Mouse (Mus musculus): ENCODE data around the gene H2-M10.5. TPM values are rescaled to one million over a fixed set of nuclear protein-coding genes. Genes with fewer than 3 reads are reported as not detected.
"Not testable (repeated sequence)": the region's sequence is repeated elsewhere in the genome, so short reads cannot be mapped to it uniquely, and the experiment has no call there.

Gene H2-M10.5
- total RNA-seq (2021), result not detected

GRCm38 (mm10) chr17:36772610-36773009 is at the start of gene H2-M10.5:
Gene H2-M10.5, plus strand, starts transcription at chr17:36772910.
- not testable (repeated sequence) for DNase-seq

GRCm38 (mm10) chr17:36726046-36726445 is 46.7 kb upstream of the H2-M10.5 start:
- peak in 1 of 2 experiments; percentile 8 for DNase-seq

DNA sequence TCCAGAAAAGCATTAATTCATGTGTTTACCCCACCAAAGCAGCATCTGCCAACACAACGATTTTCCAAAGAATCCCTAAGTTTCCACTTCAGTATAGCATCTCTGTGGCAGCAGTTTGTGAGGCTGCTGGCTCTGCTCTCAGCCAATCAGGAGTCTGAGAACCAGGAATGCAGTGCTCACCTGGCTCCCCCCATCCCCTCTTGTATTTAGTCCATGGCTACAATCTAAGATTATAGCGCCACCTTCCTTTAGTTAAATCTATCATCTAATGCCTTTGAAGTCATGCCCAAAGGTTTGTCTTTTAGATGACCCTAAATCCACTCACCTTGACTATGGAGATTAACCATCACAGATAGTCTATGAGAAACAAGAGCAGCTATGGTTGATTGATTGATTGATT is 8.9 kb upstream of the H2-M10.5 start:
- no peak for DNase-seq

- peak; percentile 11 to 15 for DNase-seq
Observed at GRCm38 (mm10) chr17:36764244-36764643, 8.5 kb upstream of the H2-M10.5 start.

DNA sequence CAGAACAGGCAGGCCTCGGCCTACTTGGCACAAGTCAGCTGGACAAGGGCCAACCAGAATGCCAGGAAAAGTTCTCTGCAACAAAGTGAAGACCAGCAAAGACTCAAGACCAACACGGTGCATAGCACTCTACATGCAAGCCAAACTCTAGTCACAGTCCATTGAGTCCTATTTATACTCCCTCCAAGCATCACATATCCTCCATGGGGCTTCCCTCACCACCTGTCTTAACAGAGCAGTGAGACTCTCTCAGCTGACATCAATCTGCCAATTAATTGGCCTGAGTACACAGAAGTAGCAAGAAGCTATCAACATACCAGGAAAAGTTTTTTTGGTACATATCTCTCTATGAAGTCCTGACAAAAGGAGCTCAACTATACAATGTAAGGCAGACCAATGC is 7.3 kb upstream of the H2-M10.5 start:
- not testable (repeated sequence) for DNase-seq

- DNase-seq, result no peak
Observed at GRCm38 (mm10) chr17:36781533-36781932, 8.8 kb downstream of the H2-M10.5 start.

DNA sequence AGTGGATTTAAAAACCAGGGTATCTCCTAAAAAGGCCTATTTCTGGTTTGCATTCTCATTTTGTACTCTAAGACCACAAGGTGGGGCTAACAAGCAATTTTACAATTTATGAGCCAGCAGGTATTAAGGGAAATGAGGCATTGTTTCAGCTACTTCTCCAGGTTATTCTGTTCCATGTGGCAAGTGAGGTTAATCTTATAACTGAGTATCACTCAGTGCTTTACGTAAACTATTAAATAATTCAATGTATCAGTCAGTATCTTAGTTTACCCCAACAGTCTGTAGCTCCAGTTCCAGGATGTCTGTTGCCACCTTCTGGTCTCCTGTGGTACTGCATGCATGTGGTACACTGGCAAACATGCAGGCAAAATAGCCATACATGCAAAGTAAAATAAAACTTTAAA is 13.8 kb downstream of the H2-M10.5 start:
- DNase-seq, result peak in 1 of 2 experiments; percentile 11

DNA sequence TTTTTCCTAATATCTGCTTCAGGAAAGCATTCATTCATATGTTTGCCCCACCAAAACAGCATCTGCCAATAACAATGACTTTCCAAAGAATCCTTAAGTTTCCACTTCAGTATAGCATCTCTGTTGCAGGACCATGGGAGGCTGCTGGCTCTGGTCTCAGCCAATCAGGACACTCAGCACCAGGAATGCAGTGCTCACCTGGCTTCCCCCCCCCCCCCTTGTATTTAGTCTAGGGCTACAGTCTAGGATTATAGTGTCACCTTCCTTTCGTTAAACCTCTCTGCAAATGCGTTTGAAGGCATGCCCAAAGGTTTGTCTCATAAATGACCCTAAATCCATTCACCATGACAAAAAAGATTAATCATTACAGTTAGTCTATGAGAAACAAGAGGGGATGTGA is 15.6 kb downstream of the H2-M10.5 start:
- DNase-seq, result no peak

DNA sequence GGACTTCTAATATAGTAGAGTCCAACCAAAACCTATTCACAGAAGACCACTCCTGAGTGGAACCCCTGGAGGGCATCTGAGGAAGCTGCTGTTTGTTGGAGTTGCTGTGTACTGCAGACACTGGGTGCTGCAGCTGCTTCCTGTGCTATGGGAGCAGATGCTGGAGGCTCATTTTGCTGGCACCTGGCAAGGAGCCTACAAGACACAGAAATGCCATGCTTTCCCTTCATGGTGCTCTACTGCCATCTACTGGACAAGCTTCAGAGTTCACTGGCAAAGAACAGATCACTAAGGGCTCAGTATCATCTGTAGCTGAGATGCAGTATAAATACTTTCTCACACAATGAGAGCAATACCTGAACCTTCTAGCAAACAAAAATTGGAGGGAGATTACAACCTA is 16.1 kb downstream of the H2-M10.5 start:
- peak; percentile 66 to 71 for DNase-seq

DNA sequence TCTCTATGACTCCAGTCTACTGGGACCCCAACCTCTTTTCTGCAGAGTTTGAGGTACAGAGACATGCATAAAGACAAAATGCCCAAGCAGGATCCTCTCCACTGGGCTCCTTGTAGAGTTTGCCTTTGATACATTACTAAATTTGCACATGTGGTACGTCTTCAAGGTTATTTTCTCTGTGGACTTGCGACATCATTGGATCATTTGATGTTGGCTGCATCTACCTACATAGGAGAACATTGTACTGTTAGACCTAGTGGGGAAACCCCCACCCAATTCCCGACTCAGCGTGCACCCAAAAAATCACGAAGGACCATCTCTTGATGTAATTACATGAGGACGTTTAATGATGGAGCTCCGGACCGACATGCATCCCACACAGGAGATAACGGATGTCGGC is 26.8 kb downstream of the H2-M10.5 start:
- no peak for DNase-seq

DNA sequence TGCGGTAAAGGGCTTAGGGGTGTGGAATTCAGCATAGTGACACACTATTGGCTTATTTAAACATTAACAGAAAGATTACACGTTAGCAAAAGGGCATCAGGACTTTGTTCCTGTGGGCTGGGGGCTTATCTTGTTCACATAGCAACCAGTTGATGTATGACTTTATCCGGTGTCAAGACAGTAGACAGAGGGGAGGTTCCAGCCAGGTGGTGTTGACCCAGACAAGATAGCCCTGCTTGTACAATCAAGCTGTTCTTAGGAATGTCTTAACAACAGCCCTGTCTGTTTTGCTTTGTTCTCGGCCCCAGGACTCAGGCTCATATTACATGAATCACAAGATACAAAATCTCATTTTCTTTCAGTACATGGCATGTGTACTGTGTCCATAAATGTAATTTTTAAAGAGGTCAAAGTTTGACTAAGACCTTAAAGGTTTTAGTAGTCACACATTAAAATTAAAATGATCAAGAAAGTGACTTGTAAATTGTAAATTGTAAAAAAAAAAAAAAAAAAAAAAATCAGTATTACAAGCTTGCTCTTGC is 27.3 kb downstream of the H2-M10.5 start:
- not testable (repeated sequence) for DNase-seq

GRCm38 (mm10) chr17:36811871-36812270 is 39.2 kb downstream of the H2-M10.5 start, which contains the start of gene H2-M10.6:
Gene H2-M10.6, plus strand, starts transcription at chr17:36812171.
- no peak for DNase-seq

GRCm38 (mm10) chr17:36824005-36824404 is 51.3 kb downstream of the H2-M10.5 start:
- peak in 1 of 2 experiments; percentile 20 for DNase-seq

- DNase-seq, result no peak
Observed at GRCm38 (mm10) chr17:36825525-36825924, 52.8 kb downstream of the H2-M10.5 start.

Other genes with a start within 250 kb of the H2-M10.5 start
- gene H2-M11, start 225.8 kb upstream of the H2-M10.5 start, total RNA-seq (2021), result not detected
- not detected for gene H2-M9, start 130.2 kb upstream of the H2-M10.5 start, total RNA-seq (2021)
- gene H2-M1, start 100.7 kb upstream of the H2-M10.5 start, total RNA-seq (2021), result not detected
- not detected for gene H2-M10.6, start 39.3 kb downstream of the H2-M10.5 start, total RNA-seq (2021)
- gene Trim26, start 64.2 kb downstream of the H2-M10.5 start, total RNA-seq (2021), result 10 to 100 TPM; 15.9 to 20.3 TPM
- not detected for gene Trim15, start 94.3 kb downstream of the H2-M10.5 start, total RNA-seq (2021)
- not detected for gene Trim10, start 96.7 kb downstream of the H2-M10.5 start, total RNA-seq (2021)
- not detected for gene Trim40, start 117.2 kb downstream of the H2-M10.5 start, total RNA-seq (2021)
- gene Trim31, start 125.2 kb downstream of the H2-M10.5 start, total RNA-seq (2021), result not detected
- 1 to 10 TPM; 4.4 to 7.3 TPM for gene Rnf39, start 170.0 kb downstream of the H2-M10.5 start, total RNA-seq (2021)
- 100 to 1,000 TPM; 132 to 138 TPM for gene Ppp1r11, start 178.8 kb downstream of the H2-M10.5 start, total RNA-seq (2021)
- 10 to 100 TPM; 37.6 to 41.3 TPM for gene Znrd1, start 185.6 kb downstream of the H2-M10.5 start, total RNA-seq (2021)
- 1 to 10 TPM; 6.1 to 8.8 TPM for gene Znrd1as, start 185.7 kb downstream of the H2-M10.5 start, total RNA-seq (2021)
- not detected for gene 2410137M14Rik, start 208.3 kb downstream of the H2-M10.5 start, total RNA-seq (2021)
- 1 to 10 TPM in 1 of 2 experiments, under 1 TPM in 1; 1.00 to 1.1 TPM for gene H2-M5, start 216.6 kb downstream of the H2-M10.5 start, total RNA-seq (2021)
- 10 to 100 TPM; 15.9 to 18.1 TPM for gene Zfp57, start 228.3 kb downstream of the H2-M10.5 start, total RNA-seq (2021)

All from layer of hippocampus, postnatal 36 days (tissue).